Mouse (Mus musculus) bone marrow, adult 2 months (tissue): ENCODE data around the gene Gm10382.

Source experiments
- CTCF ChIP-seq: fragments of 200-500 bp; IDR thresholded peaks from 2 replicates; pipeline ENCODE4 v1.5.1; 2011; ENCODE audit warnings: low read length, control low read depth; ENCODE audit not compliant: control insufficient read depth, insufficient read depth
- POLR2A ChIP-seq: fragments of 200-500 bp; IDR thresholded peaks from 2 replicates; pipeline ENCODE4 v1.6.1; 2011; ENCODE audit warnings: low read depth, mild to moderate bottlenecking, control low read depth, low read length, borderline replicate concordance; ENCODE audit not compliant: control insufficient read depth

- TF ChIP-seq POLR2A = no peak; the same call in 1 of the 2 replicates
- no peak for TF ChIP-seq CTCF
These were observed at the start of gene Gm10382 for GRCm38 (mm10) chr5:125389131-125389578.
